Mouse (Mus musculus) left cerebral cortex, postnatal 10 days (tissue): ENCODE results near the gene Hoxb8. TPM values are rescaled to one million over a fixed set of nuclear protein-coding genes. Genes with fewer than 3 reads are reported as not detected.

Source experiments
- DNase-seq, 2 experiments: peaks; one replicate each; pipeline ENCODE4 v3.0.0; 2021 to 2022; ENCODE audit warnings: low spot score in 2 of 2, mixed read lengths in 1 of 2; ENCODE audit errors: extremely low spot score in 1 of 2
- intact Hi-C: fragments of 180-260 bp; cut with DNase I; formaldehyde crosslinking; loops from one replicate; pipeline ENCODE4 v1.15.1; 2025
- total RNA-seq, 2 experiments: library from RNA; stranded (reverse); gene quantifications; 2 replicates each; pipeline ENCODE4 v1.2.3; 2021

Hoxb8 gene
- total RNA-seq, 2 experiments from 2014 or later: not detected

GRCm38 (mm10) chr11:96264390-96265020, 17.2 kb upstream of the Hoxb8 start:
- intact Hi-C loops: loop anchor here (5.0 kb wide), 1 partner anchor 62 kb away; no protein-coding TSS in a partner anchor

DNA sequence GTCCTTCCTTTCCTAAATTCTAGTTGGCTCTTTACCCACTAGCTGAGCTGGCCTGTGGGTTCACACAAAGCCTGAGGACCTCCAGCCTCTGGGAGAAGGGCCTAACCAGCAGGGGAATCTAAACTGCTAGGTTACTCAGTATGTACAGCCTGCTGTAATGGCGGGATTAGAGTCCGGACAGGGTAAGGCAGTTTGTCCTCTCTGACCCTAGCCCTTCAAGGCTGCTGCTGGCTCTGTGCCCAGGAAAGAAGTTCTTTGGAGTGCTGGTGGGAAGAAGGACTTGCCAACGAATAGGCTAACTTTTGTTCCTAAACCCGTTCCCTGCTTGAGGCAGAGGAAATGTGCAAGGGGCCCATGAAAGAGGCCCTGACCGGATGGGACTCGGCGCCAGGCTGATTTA, 15.8 kb upstream of the Hoxb8 start:
- intact Hi-C loops: no loop called here
- DNase-seq: no peak

More at GRCm38 (mm10) chr11:96264390-96265020, 17.2 kb upstream of the Hoxb8 start:
- no peak for DNase-seq

DNA sequence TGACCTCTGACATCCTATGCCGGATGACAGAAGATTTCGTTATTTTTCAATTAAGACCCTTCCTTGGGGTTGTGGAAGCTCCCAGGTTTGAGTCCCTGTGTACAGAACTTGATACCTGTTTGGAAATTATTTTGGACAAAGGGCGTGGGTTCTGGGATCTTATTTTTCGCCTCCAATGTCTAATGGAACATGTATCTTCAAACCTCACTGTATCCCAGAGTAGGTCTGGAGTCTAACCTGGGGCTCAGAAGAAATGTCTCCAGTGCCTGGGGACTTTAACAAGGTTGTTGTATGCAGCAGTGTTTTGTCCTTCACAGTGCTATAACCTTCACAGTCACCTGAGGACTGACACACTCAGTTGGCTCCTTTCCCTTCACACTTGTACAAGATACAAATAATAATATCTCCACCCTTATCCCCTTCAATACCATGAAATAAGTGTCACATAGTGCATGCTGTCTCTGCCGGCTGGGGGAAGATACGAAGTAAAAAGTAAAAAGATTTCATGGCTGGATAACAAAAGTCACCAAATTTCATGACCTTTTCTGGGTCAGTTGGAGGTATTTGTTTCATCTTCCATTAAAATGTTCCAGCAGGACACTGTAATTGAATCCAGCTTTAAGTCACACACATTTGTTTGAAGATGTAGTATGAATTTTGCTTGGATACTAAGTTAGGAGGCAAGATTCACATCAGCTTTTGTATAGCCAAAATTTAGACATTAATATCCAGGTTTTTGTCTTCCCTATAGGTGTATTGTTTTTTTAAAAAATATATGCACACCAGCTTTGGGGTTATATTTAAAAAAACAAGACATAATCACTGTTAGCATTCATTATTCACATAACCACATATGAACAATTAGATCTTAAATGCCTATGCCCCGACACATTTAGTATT, 14.4 kb upstream of the Hoxb8 start:
- DNase-seq: no peak
- intact Hi-C loops: no loop called here

DNA sequence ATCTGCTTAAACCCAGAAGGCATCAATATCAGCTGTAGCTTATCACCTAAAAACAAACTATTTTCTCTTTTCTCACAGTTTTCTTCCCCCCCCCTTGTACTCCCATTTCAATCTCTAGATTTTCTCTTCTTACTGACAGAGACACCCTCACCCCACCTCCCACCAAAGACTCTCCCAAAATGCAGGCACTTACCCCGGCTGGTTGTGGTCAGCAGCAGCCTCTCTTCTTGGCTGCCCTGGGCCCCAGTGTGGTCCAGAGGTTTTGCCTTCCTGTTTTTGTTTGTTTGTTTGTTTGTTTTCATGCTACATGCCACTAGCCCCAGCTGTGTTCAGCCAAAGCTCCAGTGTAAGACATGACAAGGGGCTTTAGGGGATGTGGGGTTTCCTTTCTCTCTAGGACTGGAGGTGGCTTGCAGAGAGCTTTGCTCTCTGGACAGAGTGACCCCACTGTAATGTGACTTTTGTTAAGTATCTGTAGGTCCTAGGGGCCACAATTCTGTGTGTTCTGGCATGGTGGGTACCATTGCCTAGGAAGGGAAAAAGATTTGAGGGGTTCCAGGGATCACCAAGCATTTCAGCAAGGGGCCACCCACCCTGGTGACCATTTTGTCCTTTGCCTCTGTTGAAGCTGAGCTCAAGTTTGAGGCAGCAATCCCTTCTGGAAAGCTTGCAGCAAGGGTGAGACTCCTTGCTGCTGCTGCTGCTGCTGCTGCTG, 13.5 kb upstream of the Hoxb8 start:
- no peak for DNase-seq
- intact Hi-C loops: no loop called here

- no peak for DNase-seq
- intact Hi-C loops: loop anchor here (10.0 kb wide), 1 partner anchor 755 kb away; the partner anchor contains the start of gene Scrn2
These were observed 11.8 kb upstream of the Hoxb8 start for GRCm38 (mm10) chr11:96269869-96270268.

- DNase-seq: no peak
- intact Hi-C loops: loop anchor here (10.0 kb wide), 1 partner anchor 754 kb away; the partner anchor contains the start of gene Scrn2
These were observed 10.6 kb upstream of the Hoxb8 start, which contains the start of gene Hoxb9 for GRCm38 (mm10) chr11:96270996-96271540. Gene Hoxb9 (plus strand): TSS chr11:96271457.

DNA sequence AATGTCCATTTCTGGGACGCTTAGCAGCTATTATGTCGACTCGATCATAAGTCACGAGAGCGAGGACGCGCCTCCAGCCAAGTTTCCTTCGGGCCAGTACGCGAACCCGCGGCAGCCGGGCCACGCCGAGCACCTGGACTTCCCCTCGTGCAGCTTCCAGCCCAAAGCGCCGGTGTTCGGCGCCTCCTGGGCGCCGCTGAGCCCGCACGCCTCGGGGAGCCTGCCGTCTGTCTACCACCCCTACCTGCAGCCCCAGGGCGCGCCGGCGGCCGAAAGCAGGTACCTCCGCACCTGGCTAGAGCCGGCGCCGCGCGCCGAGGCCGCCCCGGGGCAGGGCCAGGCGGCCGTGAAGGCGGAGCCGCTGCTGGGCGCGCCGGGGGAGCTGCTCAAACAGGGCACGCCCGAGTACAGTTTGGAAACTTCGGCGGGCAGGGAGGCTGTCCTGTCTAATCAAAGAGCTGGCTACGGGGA, 10.1 kb upstream of the Hoxb8 start:
- no peak for DNase-seq
- intact Hi-C loops: loop anchor here (10.0 kb wide), 1 partner anchor 753 kb away; the partner anchor contains the start of gene Scrn2

DNA sequence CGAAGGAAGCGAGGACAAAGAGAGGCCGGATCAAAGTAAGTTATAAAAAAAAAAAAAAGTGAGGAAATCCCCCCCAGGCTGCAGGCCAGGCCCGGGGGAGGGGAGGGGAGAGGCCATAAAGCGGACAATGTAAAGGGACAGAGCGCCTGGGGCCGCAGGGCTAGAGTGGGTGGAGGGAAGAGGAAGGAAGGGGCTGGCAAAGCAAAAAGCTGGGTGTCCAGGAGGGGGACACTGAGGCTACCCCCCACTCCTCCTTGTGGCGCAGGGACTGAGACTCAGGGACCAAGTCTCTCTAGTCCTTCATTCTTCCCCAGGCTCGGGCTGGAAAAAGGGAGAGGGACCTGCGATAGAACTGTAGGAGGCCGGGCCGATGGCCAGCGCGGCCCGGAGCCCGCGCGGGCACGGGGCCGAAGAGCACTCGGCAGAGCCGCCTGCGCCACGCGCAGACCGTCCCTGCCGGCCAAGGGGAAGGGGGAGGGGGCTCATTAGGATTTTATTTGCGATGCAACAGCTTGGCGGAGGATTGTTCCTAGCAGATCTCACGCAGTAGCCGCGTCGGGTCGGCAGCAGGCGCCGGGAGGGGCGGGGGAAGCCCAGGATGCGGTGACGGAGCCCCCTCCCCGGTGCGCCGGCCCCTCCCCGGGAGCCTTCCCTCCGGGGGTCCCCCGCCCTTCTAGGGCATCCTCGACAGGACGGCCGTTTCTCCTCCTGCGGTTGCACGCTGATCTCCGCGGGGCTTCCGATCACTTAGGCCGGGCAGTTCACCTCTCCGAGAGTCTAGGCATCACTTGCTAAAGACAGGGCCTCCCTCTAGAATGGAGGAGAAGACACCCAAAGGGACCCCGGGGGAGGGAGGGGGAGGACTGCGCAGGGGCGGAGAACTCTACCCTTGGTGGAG, 9.4 kb upstream of the Hoxb8 start:
- intact Hi-C loops: loop anchor here (10.0 kb wide), 1 partner anchor 753 kb away; the partner anchor contains the start of gene Scrn2
- no peak for DNase-seq

DNA sequence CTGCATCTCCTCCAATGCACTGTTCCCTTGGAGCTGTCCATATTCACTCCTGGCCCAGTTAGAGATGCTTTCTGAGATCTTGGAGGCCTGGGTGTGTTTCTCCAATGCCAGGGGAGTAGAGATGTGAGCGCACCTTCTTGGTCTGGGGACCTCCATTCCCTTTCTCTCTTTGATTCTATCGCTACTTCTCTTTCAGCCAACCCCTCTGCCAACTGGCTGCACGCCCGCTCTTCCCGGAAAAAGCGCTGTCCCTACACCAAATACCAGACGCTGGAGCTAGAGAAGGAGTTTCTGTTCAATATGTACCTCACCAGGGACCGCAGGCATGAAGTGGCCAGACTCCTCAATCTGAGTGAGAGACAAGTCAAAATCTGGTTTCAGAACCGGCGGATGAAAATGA, 7.3 kb upstream of the Hoxb8 start:
- intact Hi-C loops: loop anchor here (10.0 kb wide), 1 partner anchor 750 kb away; the partner anchor contains the start of gene Scrn2
- no peak for DNase-seq

DNA sequence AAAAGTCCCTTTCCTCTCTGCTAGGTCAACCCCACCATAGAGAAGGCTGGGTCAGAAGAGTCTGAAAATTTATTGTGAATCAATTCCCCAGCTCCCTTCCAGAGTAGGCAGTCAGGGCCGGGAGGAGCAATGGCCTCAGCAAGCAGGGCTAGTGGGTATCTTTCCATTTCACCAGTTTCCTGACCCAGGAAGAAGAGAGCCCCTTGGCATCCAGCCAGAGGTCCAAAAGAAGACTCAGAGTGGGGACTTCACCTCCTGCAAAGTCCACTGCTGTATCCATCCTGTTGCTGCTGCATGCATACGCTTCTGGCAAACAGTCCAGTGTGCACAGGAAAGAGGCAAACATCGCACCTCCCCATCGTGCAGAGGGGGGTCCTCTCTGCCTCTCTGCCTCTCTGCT, 5.8 kb upstream of the Hoxb8 start:
- no peak for DNase-seq
- intact Hi-C loops: loop anchor here (5.0 to 10.0 kb wide), 2 partner anchors 346 to 749 kb away; partner anchors contain the start of gene Scrn2

GRCm38 (mm10) chr11:96277151-96278044, 4.3 kb upstream of the Hoxb8 start:
- intact Hi-C loops: loop anchor here (2.0 to 10.0 kb wide), 3 partner anchors 273 to 747 kb away; partner anchors contain the start of gene Scrn2
- DNase-seq: no peak

DNA sequence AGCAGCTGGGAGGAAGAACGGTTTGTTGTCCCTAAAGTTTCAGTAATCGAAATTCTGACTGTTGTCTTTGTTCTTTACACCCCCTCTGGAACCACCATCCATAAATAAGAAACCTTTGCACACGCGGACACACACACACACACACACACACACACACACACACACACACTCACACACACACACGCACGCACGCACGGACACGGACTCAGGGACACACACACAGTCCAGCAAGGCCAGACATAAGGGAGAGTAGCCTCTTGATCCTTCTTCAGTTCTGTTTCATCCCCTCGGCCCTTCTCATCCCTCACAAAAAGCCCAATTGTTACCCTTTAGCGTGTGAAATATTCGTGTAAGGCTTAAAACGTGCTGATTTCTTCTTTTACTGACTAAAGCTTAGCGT, 3.4 kb upstream of the Hoxb8 start:
- intact Hi-C loops: loop anchor here (2.0 to 10.0 kb wide), 3 partner anchors 272 to 746 kb away; partner anchors contain the start of gene Scrn2
- DNase-seq: no peak

DNA sequence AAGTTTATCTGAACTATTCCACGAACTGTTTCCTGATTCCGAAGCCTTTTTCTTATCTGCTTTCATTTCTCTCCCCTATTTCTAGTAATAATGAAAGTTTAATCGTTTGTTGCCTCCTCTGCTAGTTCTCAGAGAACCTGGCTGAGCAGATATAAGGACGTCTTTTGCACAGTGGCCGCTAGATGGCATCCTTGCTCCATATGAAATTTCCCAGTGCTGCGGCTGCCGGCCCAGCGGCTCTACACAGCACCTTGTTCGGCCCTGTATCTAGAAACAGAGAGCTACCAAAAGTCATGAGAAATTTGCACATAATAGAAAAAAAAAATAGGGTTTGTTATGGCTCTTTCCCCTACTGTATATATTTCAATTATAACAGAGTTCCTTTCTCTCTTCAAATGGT, 2.9 kb upstream of the Hoxb8 start:
- peak; percentile 77 to 79 for DNase-seq
- intact Hi-C loops: loop anchor here (2.0 to 10.0 kb wide), 3 partner anchors 272 to 746 kb away; partner anchors contain the start of gene Scrn2

DNA sequence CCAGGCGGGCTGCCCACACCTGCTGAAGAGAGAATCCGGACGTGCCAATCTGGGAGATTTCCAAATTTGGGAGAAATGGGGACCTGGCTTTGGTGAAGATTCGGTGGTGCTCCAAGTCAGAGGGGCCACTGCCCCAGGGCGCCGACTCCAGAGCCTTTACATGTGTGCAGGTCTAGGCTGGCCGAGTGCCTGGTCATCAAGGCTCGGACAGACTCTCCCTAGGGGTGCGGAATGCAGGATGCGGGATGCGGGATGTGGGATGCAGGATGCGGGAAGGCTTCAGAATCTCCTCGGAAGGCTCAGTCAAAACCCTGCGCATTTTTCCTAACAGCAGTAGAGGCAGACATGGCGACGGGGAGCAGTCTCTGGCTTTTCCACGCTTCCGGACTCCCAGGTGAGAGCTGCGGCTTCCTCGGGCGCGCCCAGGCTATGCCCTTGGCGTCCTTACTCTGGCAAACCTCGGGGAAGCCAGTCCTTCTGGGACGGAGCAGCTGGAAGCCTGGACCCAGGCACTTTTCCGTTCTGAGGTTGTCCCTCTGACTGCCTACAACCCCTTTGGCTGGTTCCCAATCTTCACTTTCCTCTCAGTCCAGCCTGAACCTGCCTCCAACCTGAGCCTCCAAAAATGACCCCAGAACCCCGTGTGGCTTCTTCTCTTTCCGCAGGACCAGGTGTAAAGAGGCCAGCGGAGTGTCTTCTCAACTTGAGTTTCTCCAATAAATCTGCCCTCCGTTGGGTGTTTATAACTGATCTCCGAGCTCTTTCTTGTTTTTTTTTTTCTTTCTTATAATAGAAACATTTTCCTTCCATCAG, 2.1 kb upstream of the Hoxb8 start:
- intact Hi-C loops: loop anchor here (2.0 to 10.0 kb wide), 7 partner anchors 271 to 745 kb away; partner anchors contain the start of genes Igf2bp1 and Scrn2
- no peak for DNase-seq
